Mouse (Mus musculus) embryonic fibroblast, embryonic 13.5 days (primary cell): ENCODE measurements around the gene Srp9.

Source experiments
- CTCF ChIP-seq: IDR thresholded peaks from 2 replicates; pipeline ENCODE4 v1.5.1; 2011; ENCODE audit warnings: mild to moderate bottlenecking, control low read depth, low read length, moderate library complexity, borderline replicate concordance; ENCODE audit not compliant: insufficient read depth
- POLR2A ChIP-seq: IDR thresholded peaks from 2 replicates; pipeline ENCODE4 v1.6.1; 2011; ENCODE audit warnings: low read depth, mild to moderate bottlenecking, control low read depth, low read length, moderate library complexity

DNA sequence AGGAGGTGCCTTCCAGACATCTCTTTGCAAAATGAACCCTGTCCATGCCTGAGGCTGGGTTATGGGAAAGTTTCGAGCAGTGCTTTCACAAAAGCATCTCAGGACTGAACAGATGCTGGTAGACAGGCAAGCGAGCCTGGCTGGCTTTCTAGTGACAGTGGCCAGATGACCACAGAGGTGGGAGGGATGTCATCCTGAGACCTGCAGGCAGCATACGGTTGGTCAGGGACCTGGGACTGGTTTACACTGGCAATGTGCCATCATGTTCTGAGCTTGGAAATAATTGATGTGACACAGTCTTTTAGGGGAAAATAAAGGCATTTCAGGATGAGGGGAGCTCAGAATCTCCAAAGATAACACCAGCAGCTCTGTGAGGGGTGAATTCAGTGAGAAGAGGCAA, 19.5 kb upstream of the Srp9 start:
- TF ChIP-seq CTCF: no peak
- no peak for TF ChIP-seq POLR2A
